Mouse (Mus musculus): ENCODE data around the gene Ctso. TPM values are rescaled to one million over a fixed set of nuclear protein-coding genes. Genes with fewer than 3 reads are reported as not detected.

Gene Ctso
- polyA plus RNA-seq, 1 experiment: 8.9 TPM

DNA sequence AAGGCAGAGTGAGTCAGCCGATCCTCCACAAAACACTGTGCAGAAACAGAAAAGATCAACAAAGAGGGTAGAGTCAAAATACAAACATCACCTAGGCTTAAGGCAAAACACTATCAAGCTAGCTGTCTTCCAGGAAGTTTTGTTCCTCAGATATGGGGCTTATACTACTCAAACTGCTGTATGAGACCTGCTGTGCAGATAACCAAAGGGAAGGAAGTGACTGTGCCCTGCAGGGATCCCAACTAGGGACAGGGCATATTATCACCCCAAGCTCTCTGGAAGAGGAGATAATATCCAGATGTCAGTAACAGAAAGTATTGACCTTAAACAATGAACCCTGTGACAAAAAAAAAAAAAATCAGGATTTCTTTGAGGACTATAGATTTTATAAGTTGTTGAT lies 16.6 kb downstream of the Ctso start:
- Histone ChIP-seq H3K4me1 (ENCODE audit: control insufficient read depth, insufficient read depth, insufficient read length) (no peaks in the 10 kb centered on the region), H3K27me3 (ENCODE audit: control insufficient read depth, insufficient read depth, low read length) (no peaks in the 10 kb centered on the region), H3K27ac (ENCODE audit: insufficient read depth, low read length) (no peak overlapping the region), H3K36me3 (ENCODE audit: control insufficient read depth, insufficient read depth, low read length) (peaks cover 31% of the 10 kb centered on the region), H3K4me3 (ENCODE audit: extremely low read depth, insufficient read depth, insufficient read length) (no peak overlapping the region)
- no peak for DNase-seq (ENCODE audit: low read depth in 1 of 2, low spot score in 2 of 2)
- TF ChIP-seq POLR2A (IDR thresholded peaks at IDR 0.05; ENCODE audit: low read depth, low read length) (no peak), CTCF (IDR thresholded peaks at IDR 0.05; ENCODE audit: extremely low read depth, insufficient read depth, insufficient read length, insufficient replicate concordance) (no peak)
- WGBS: 76% methylated on average over 1 of the region's 1 CpGs

DNA sequence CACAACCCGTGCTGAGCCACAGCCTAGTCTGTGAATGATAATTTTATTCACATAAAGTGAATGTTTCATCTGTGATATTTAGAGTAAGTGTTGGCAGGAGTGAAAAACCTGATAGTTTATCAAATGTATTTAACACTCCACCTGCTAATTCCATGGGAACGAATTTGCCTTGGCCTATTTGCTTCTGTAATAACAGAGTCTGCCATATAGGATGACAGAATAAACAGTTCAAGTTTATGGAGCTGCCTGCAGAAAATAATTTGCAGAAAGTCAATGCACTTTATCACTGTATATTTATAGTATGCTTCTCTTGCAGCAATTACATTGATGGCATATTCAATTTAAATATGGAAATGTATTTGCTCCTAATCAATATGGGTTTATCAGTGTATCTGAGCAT lies 19.4 kb downstream of the Ctso start:
- TF ChIP-seq POLR2A (IDR thresholded peaks at IDR 0.05; ENCODE audit: low read depth, low read length) (no peak), CTCF (IDR thresholded peaks at IDR 0.05; ENCODE audit: extremely low read depth, insufficient read depth, insufficient read length, insufficient replicate concordance) (no peak)
- no peak for DNase-seq (ENCODE audit: low read depth in 1 of 2, low spot score in 2 of 2)
- Histone ChIP-seq H3K36me3 (ENCODE audit: control insufficient read depth, insufficient read depth, low read length) (peaks cover 29% of the 10 kb centered on the region), H3K27me3 (ENCODE audit: control insufficient read depth, insufficient read depth, low read length) (no peaks in the 10 kb centered on the region), H3K4me3 (ENCODE audit: extremely low read depth, insufficient read depth, insufficient read length) (no peak overlapping the region), H3K27ac (ENCODE audit: insufficient read depth, low read length) (no peak overlapping the region), H3K4me1 (ENCODE audit: control insufficient read depth, insufficient read depth, insufficient read length) (no peaks in the 10 kb centered on the region)
- 85% methylated on average over 2 of the region's 2 CpGs for WGBS

DNA sequence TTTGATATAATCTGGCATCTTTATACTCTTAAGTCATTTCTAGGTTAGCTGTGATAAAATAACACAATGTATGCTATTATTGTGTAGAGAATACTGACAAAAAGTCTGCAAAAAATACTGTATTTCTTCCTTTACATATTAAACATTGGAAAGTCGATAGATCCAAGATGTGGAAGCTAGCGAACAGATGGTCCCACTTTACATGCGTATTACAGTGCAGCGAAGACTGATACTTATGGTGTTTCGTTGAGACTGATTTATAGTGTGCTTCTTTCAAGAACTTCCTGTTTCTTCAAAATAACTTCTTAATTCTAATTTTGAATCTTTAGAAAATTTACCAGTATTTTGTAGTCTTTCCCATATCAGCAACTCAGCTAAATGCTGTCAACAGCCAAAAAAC lies 25.1 kb downstream of the Ctso start:
- Histone ChIP-seq H3K27me3 (ENCODE audit: control insufficient read depth, insufficient read depth, low read length) (no peaks in the 10 kb centered on the region), H3K4me1 (ENCODE audit: control insufficient read depth, insufficient read depth, insufficient read length) (no peaks in the 10 kb centered on the region), H3K4me3 (ENCODE audit: extremely low read depth, insufficient read depth, insufficient read length) (no peak overlapping the region), H3K27ac (ENCODE audit: insufficient read depth, low read length) (no peak overlapping the region), H3K36me3 (ENCODE audit: control insufficient read depth, insufficient read depth, low read length) (peaks cover 13% of the 10 kb centered on the region)
- WGBS: 75% methylated on average over 5 of the region's 5 CpGs
- TF ChIP-seq POLR2A (IDR thresholded peaks at IDR 0.05; ENCODE audit: low read depth, low read length) (no peak), CTCF (IDR thresholded peaks at IDR 0.05; ENCODE audit: extremely low read depth, insufficient read depth, insufficient read length, insufficient replicate concordance) (no peak)
- DNase-seq (ENCODE audit: low read depth in 1 of 2, low spot score in 2 of 2): no peak

DNA sequence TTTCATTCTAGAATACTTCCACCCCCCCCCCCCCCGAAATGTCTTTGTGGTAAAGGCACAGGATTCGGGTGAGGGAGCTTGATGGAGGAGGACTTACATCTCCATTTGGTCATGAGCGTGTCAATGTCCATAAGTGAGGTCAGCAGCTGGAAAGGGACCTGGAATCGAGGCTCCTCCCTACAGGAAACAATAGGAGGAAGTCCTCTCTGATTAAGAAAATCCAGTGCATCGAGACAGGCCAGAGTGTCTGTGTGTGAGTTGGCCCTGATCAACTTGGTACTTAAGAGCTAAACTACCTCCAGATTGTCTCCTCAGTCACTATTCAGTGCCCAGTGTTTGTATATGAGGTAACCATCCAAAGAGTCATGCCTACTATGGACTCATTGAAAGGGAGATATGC lies 28.9 kb downstream of the Ctso start:
- no peak overlapping the region for H3K4me3 ChIP-seq (ENCODE audit: extremely low read depth, insufficient read depth, insufficient read length)
- no peaks in the 10 kb centered on the region for H3K4me1 ChIP-seq (ENCODE audit: control insufficient read depth, insufficient read depth, insufficient read length)
- H3K36me3 ChIP-seq (ENCODE audit: control insufficient read depth, insufficient read depth, low read length): peaks cover 1% of the 10 kb centered on the region; the same call in 1 of the 2 replicates
- no peak for DNase-seq (ENCODE audit: low read depth in 1 of 2, low spot score in 2 of 2)
- TF ChIP-seq CTCF (IDR thresholded peaks at IDR 0.05; ENCODE audit: extremely low read depth, insufficient read depth, insufficient read length, insufficient replicate concordance) (no peak), POLR2A (IDR thresholded peaks at IDR 0.05; ENCODE audit: low read depth, low read length) (no peak)
- 72% methylated on average over 5 of the region's 5 CpGs for WGBS
- H3K27me3 ChIP-seq (ENCODE audit: control insufficient read depth, insufficient read depth, low read length): no peaks in the 10 kb centered on the region
- H3K27ac ChIP-seq (ENCODE audit: insufficient read depth, low read length): no peak overlapping the region

DNA sequence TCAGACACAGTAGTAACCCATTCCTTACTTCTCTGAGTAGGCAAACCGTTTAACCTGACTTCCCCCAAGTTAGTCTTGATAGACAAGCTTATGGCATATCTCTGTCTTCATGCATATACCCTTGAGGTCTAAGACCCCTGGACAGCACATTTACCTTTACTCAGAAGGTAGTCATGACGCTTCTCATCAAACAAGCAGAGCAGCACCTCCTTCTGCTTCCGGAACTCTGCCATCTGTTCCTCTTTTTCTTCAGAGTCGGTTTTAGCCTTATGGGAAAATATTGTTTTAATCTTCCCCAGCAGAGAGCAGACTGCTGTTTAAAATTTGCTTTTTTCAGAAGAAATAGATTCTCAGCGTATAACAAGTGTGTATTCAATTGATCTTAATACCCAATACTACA lies 31.4 kb downstream of the Ctso start:
- TF ChIP-seq CTCF (IDR thresholded peaks at IDR 0.05; ENCODE audit: extremely low read depth, insufficient read depth, insufficient read length, insufficient replicate concordance): no peak
- TF ChIP-seq POLR2A (IDR thresholded peaks at IDR 0.05; ENCODE audit: low read depth, low read length): no peak
- no peak overlapping the region for H3K27ac ChIP-seq (ENCODE audit: insufficient read depth, low read length)
- H3K4me1 ChIP-seq (ENCODE audit: control insufficient read depth, insufficient read depth, insufficient read length): no peaks in the 10 kb centered on the region
- no peak overlapping the region for H3K4me3 ChIP-seq (ENCODE audit: extremely low read depth, insufficient read depth, insufficient read length)
- no peaks in the 10 kb centered on the region for H3K27me3 ChIP-seq (ENCODE audit: control insufficient read depth, insufficient read depth, low read length)
- WGBS: 15% methylated on average over 5 of the region's 5 CpGs
- DNase-seq (ENCODE audit: low read depth in 1 of 2, low spot score in 2 of 2): no peak
- H3K36me3 ChIP-seq (ENCODE audit: control insufficient read depth, insufficient read depth, low read length): 0 out of 2 replicates have a peak, but pooled peaks cover 1% of the 10 kb centered on the region

DNA sequence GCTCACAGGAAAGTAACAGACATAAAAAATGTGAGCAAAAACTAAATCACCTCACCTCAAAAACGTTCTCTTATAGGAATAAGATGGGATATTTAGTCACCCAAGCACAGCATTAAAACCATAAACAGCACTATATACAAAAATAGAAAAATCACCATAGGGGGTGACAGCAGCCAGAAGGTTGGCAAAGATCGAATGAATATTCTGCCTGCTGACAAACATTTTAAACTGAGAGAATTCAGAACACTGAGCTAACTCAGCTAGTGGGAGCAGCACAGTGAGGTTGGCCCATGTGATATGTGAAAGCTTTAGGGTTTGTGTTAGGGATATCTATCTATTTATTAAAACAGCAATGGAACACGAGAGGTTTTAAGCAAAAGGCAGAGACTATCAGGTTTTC lies 32.2 kb downstream of the Ctso start:
- no peak overlapping the region for H3K27ac ChIP-seq (ENCODE audit: insufficient read depth, low read length)
- no peaks in the 10 kb centered on the region for H3K27me3 ChIP-seq (ENCODE audit: control insufficient read depth, insufficient read depth, low read length)
- no peak for DNase-seq (ENCODE audit: low read depth in 1 of 2, low spot score in 2 of 2)
- WGBS: 67% methylated on average over 3 of the region's 3 CpGs
- H3K36me3 ChIP-seq (ENCODE audit: control insufficient read depth, insufficient read depth, low read length): 0 out of 2 replicates have a peak, but pooled peaks cover 1% of the 10 kb centered on the region
- H3K4me1 ChIP-seq (ENCODE audit: control insufficient read depth, insufficient read depth, insufficient read length): no peaks in the 10 kb centered on the region
- no peak for TF ChIP-seq CTCF (IDR thresholded peaks at IDR 0.05; ENCODE audit: extremely low read depth, insufficient read depth, insufficient read length, insufficient replicate concordance)
- no peak overlapping the region for H3K4me3 ChIP-seq (ENCODE audit: extremely low read depth, insufficient read depth, insufficient read length)

- 81% methylated on average over 4 of the region's 4 CpGs for WGBS
- no peaks in the 10 kb centered on the region for H3K36me3 ChIP-seq (ENCODE audit: control insufficient read depth, insufficient read depth, low read length)
- H3K27me3 ChIP-seq (ENCODE audit: control insufficient read depth, insufficient read depth, low read length): no peaks in the 10 kb centered on the region
- H3K4me3 ChIP-seq (ENCODE audit: extremely low read depth, insufficient read depth, insufficient read length): no peak overlapping the region
- no peaks in the 10 kb centered on the region for H3K4me1 ChIP-seq (ENCODE audit: control insufficient read depth, insufficient read depth, insufficient read length)
- DNase-seq (ENCODE audit: low read depth in 1 of 2, low spot score in 2 of 2): no peak
- TF ChIP-seq CTCF (IDR thresholded peaks at IDR 0.05; ENCODE audit: extremely low read depth, insufficient read depth, insufficient read length, insufficient replicate concordance) (no peak), POLR2A (IDR thresholded peaks at IDR 0.05; ENCODE audit: low read depth, low read length) (no peak)
- H3K27ac ChIP-seq (ENCODE audit: insufficient read depth, low read length): no peak overlapping the region
Observed at GRCm38 (mm10) chr3:81975607-81976006, 43.2 kb downstream of the Ctso start.

All from spleen, adult 2 months (tissue).